Mouse (Mus musculus) left cerebral cortex, postnatal 25 days (tissue): ENCODE results near the gene Espl1. TPM values are rescaled to one million over a fixed set of nuclear protein-coding genes. Genes with fewer than 3 reads are reported as not detected.

Source experiments
- DNase-seq, 2 experiments: peaks; one replicate each; pipeline ENCODE4 v3.0.0; 2022; ENCODE audit warnings: low spot score in 2 of 2, mixed read lengths in 1 of 2
- intact Hi-C: fragments of 180-260 bp; cut with DNase I; formaldehyde crosslinking; loops from one replicate; pipeline ENCODE4 v1.15.1; 2025
- total RNA-seq, 2 experiments: library from RNA; stranded (reverse); gene quantifications; 2 replicates each; pipeline ENCODE4 v1.2.3; 2021

The Espl1 gene
- total RNA-seq, 2 experiments from 2014 or later: 0.60 to 0.76 TPM

DNA sequence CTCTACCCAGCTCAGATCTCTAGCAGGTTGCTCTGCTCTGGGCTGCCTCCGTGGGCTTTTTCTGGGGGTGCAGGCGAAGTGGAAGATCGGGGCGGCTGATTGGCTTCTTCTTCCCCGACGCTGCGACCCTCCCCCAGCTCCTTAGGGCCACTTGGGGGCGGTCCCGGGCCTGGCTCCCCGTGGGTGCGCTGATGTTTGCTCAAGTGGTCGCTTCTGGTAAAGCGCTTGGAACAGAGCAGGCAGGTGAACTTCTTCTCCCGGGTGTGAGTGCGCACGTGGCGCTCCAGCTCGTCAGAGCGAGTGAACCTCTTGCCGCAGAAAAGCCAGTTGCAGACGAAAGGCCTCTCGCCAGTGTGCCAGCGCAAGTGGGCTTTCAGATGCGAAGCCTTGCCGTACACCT lies 62.1 kb downstream of the Espl1 start:
- intact Hi-C loops: no loop called here
- no peak for DNase-seq

DNA sequence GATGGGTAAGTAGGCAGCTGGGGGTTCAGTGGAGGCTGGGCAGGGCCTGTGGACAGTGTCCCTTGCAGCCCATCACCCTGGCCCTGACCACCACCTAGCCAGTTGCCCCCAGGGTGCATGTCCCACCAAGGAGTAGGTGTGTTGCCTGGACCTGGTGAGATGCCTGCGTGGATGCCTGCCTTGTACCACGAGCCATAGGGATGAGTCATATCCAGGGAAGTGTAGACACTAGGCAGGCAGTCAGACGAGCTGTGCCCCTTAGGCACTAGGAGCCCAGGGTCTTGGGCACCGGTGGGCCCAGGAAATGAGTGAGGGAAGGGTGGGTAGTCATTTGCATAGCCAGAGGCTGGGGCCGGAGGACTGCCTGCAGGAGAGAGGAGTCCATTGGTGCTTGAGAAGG lies 62.8 kb downstream of the Espl1 start:
- intact Hi-C loops: no loop called here

DNA sequence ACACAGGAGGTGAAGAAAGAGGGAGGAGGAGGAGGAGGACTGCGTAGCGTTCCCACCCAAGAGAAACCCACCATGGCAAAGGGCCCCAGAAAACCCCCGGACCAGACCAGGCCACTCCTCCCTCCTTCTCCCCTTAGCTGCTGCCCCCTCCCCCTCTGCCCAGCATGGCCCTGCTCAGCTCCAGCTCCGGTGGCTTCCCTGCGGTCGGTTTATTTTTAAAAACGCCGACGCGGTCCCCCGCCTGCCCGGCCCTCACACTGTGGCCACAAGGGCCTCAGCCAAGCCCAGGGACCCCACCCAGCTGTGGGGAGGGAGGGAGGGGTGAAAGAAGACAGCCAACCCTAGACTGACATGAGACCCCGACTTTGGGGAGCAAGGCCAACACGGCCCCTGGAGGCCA lies 66.6 kb downstream of the Espl1 start:
- no peak for DNase-seq
- intact Hi-C loops: no loop called here

More for the DNA sequence above, 62.8 kb downstream of the Espl1 start:
- DNase-seq: no peak

DNA sequence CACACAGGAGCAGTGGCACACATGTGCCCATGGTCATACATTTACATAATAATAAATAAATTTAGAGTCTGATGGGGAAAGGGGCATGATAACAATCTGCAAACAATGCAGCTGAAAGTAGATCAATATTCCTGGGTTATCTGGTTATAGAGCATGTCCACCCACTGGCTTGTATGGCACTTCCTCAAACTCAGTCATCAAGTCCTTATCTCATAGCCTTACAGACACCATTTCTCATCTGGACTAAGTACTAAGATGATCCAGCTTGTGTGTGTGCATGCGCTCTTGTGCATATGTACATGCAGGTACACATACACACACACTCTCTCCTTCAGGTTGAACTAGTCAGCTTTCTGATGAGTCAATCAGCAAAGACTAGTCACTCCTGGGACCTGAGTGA lies 68.6 kb downstream of the Espl1 start:
- intact Hi-C loops: no loop called here
- no peak for DNase-seq

DNA sequence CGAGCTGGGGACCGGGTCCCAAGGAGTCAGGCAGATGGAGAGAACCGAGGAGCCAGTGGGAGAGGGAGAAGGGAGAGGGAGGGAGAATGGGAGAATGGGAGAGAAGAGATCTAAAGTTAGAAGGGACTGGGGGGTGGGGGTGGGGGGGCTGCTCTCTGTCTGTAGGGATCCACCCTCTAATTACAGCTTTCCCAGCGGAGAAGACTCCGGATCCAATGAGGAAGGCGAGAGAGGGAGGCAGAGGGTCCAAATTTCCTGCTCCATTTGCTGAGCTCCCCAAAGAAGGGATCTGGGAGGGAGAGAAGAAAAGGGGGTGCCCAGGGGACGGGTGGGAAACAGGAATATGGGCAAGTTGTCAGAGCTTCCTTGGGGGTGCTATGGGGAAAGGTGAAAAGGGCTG lies 70.2 kb downstream of the Espl1 start:
- intact Hi-C loops: no loop called here
- no peak for DNase-seq

DNA sequence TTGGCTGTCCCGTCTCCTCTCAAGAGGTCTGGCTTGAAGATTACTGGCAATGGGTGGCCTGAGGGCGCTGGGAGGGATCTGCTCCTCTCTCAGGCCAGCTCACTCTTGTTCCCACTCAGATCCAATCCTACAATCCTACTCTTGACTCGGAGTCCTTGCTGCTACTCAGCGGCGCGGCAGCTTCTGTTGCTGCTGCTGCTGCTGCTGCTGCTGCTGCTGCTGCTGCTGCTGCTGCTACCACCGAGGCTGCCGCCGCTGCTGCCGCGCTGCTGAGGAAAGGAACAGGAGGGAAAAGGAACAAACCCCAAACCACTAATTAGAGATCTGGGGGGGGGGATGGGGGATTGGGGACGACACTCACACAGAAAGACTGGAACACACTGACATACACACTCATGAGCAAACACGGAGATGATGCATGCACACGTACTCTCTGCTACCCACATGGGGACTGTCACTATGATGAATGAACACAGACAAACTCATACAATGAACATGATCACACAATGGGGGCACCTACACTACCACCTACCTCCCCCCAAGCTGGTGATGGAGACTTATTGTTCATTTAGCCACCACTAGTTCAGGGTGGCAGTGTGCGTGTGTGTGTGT lies 70.8 kb downstream of the Espl1 start, which contains the start of gene Sp7:
Sp7 (minus strand) TSS at position 450 of the 612 bp plus-strand sequence.
- intact Hi-C loops: no loop called here
- no peak for DNase-seq

DNA sequence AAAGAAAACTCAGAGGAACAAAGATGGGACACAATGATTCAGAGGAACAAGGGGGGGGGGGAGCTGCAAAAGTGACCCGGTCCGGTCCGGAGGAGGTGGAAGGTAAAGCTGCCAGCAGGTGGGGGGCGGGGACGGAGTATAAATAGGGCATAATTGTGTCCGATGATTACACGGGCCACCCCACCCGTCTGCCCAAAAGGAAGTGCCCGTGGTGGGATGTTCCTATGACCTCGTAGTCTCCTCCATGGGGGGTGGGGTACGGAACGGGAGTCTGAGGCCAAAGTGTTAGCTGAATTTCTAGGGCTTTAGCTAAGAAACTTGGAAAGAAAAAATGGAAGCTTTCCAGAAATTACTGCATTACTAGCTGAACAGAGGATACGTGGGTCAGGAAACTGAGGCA lies 73.9 kb downstream of the Espl1 start:
- intact Hi-C loops: no loop called here
- no peak for DNase-seq

DNA sequence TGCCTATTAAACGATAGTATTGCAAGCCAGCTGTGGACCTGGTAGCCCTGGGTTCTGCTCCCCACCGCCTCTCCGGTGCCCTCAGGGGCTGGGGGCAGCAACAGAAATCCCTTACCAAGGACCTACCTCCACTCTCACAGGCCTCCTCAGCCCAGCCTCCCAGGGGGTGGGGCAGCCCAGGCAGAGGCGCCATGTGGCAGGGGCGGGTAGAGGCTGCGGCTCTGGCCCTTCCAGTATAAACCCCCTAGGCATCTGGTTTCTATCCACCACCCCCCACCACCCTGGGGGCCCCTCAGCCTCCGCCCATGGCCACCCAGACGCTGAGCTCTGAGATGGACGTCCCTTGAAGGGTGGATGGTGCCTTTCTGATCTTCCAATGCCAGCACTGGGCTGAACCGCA lies 74.7 kb downstream of the Espl1 start:
- no peak for DNase-seq
- intact Hi-C loops: no loop called here

Other genes with a start within 250 kb of the Espl1 start
- 100 to 1,000 TPM; 157 to 161 TPM for gene Eif4b, start 222.5 kb upstream of the Espl1 start, total RNA-seq
- 10 to 100 TPM; 11.8 to 19.1 TPM for gene Tns2, start 195.9 kb upstream of the Espl1 start, total RNA-seq
- gene Spryd3, start 160.0 kb upstream of the Espl1 start, total RNA-seq: 100 to 1,000 TPM; 142 to 146 TPM
- gene Igfbp6, start 151.9 kb upstream of the Espl1 start, total RNA-seq: 10 to 100 TPM; 36.5 to 43.1 TPM
- gene Soat2, start 145.7 kb upstream of the Espl1 start, total RNA-seq: under 1 TPM in 1 of 2 experiments, not detected in 1; 0.14 TPM
- gene Zfp740, start 93.0 kb upstream of the Espl1 start, total RNA-seq: 10 to 100 TPM; 58.5 to 64.9 TPM
- gene Csad, start 91.5 kb upstream of the Espl1 start, total RNA-seq: 10 to 100 TPM; 28.4 to 32.1 TPM
- 1 to 10 TPM; 1.0 to 1.7 TPM for gene Itgb7, start 64.3 kb upstream of the Espl1 start, total RNA-seq
- gene Rarg, start 38.7 kb upstream of the Espl1 start, total RNA-seq: 10 to 100 TPM; 12.7 to 15.4 TPM
- gene Gm9918, start 25.7 kb upstream of the Espl1 start, total RNA-seq: not detected
- gene Mfsd5, start 16.8 kb upstream of the Espl1 start, total RNA-seq: 10 to 100 TPM; 42.1 to 43.9 TPM
- 100 to 1,000 TPM; 365 to 396 TPM for gene Pfdn5, start 29.9 kb downstream of the Espl1 start, total RNA-seq
- 10 to 100 TPM; 54.8 to 57.2 TPM for gene Myg1, start 35.4 kb downstream of the Espl1 start, total RNA-seq
- 10 to 100 TPM; 14.0 to 16.6 TPM for gene Aaas, start 54.5 kb downstream of the Espl1 start, total RNA-seq
- under 1 TPM; 0.41 to 0.66 TPM for gene Sp7, start 70.9 kb downstream of the Espl1 start, total RNA-seq
- gene Sp1, start 109.9 kb downstream of the Espl1 start, total RNA-seq: 10 to 100 TPM; 24.3 to 27.0 TPM
- gene Amhr2, start 149.1 kb downstream of the Espl1 start, total RNA-seq: 1 to 10 TPM in 1 of 2 experiments, under 1 TPM in 1; 0.62 to 2.4 TPM
- gene Prr13, start 162.8 kb downstream of the Espl1 start, total RNA-seq: 10 to 100 TPM; 35.8 to 42.0 TPM
- gene Pcbp2, start 174.3 kb downstream of the Espl1 start, total RNA-seq: 100 to 1,000 TPM; 464 to 469 TPM
- not detected for gene Gm10337, start 207.5 kb downstream of the Espl1 start, total RNA-seq
- 10 to 100 TPM; 93.6 to 96.2 TPM for gene Map3k12, start 220.8 kb downstream of the Espl1 start, total RNA-seq
- 10 to 100 TPM; 26.9 to 28.8 TPM for gene Tarbp2, start 221.9 kb downstream of the Espl1 start, total RNA-seq
- 1 to 10 TPM; 2.6 to 2.7 TPM for gene Npff, start 228.7 kb downstream of the Espl1 start, total RNA-seq